In the genomic region with DNA sequence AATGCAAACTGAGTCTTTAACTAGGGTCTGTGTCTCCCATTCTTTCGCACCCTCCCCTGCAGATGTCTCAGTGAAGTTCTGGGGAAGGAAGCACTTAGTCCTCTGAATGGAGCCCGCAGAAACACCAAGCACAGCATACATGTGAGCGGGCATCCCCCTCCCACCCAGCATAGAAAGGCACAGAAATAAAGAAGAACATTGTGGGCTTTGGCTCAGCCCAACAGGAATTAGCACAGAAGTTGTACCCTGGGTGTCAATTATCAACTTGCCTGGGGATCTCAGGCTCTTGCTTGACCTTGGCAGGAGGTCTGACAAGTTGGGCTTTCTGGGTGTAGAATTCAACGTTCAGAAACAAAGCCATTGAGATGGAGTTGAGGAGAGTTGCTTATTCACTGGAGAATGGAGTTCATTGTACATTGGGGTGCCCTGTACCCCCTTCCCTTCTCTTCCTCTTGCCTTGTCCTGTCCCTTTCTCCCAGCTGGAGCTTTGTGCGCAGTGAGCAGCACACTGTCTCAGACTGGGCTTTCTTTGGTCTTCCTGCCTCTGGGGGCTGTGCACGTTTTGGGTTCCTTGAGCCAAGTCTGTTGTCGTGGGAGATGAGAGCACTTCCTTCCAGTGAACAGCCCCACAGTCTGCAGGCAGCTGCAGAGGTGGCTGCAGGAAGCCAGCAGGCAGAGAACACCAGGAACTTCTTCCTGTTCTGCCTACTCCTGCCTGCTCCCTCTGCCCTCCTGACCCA, we compare ENCODE assay signal across 9 mouse cellular contexts.
DNase-seq lines count a peak whose midpoint lies in the region; ATAC-seq lines count a peak whose summit lies in the region.
"Had no signal": no experiment of that assay in that cellular context is flagged by ENCODE, and none has a peak within 500 bp of the region (broad histone marks: within the 10 kb centered on the region; RNA-seq: fewer than 3 reads in every experiment).

No protein-coding gene starts in this region.

- H3K27ac ChIP-seq in midbrain, embryonic 12.5 days (replicated peaks), result no peak overlapping the region

- H3K9me3 ChIP-seq in midbrain, embryonic 12.5 days, result no peaks in the 10 kb centered on the region

- no peaks in the 10 kb centered on the region for H3K27me3 ChIP-seq in midbrain, embryonic 12.5 days

- peaks cover 12% of the 10 kb centered on the region; the same call in 1 of the 2 replicates for H3K4me1 ChIP-seq in midbrain, embryonic 12.5 days

- no peak overlapping the region for H3K4me2 ChIP-seq in midbrain, embryonic 12.5 days (replicated peaks)

- H3K9ac ChIP-seq in midbrain, embryonic 12.5 days (replicated peaks), result 0 out of 2 replicates have a peak overlapping the region, but pooled peaks have one; percentile 4

- DNase-seq in gastrocnemius, postnatal 14 days, result peak; percentile 52
- no peak for DNase-seq in gastrocnemius, adult 18-20 months (ENCODE audit: low spot score)
- peak; percentile 16 for DNase-seq in heart, postnatal 25 days (ENCODE audit: low spot score)
- DNase-seq in layer of hippocampus, postnatal 14 days (ENCODE audit: low spot score in 2 of 2), result peak; percentile 49 to 72
- peak; percentile 64 for DNase-seq in thymus, postnatal 4 days
- no peak for DNase-seq in natural killer cell, adult 2 months (ENCODE audit: low spot score in 2 of 2)

- H3K36me3 ChIP-seq in midbrain, embryonic 12.5 days, result no peaks in the 10 kb centered on the region

- intact Hi-C loops in gastrocnemius, postnatal 14 days (cut with DNase I; ENCODE audit: low total_unique reads), result no loop called here
- intact Hi-C loops in heart, postnatal 25 days (cut with DNase I), result loop anchor here (5.0 kb wide), 1 partner anchor 80 kb away; the partner anchor contains the start of gene Xylt1

- 57% methylated on average over 7 of the region's 7 CpGs for WGBS in midbrain, embryonic 12.5 days

- H3K4me3 ChIP-seq in midbrain, embryonic 12.5 days, result no peak overlapping the region
- H3K4me3 ChIP-seq: erythroblast, embryonic 14.5 days had no signal

- ATAC-seq in erythroid progenitor cell, adult 5-6 weeks (replicated peaks; ENCODE audit: low FRiP score, poor library complexity, severe bottlenecking), result peak; percentile 42; the same call in 1 of the 2 replicates
- ATAC-seq in midbrain, embryonic 12.5 days (ENCODE audit: low FRiP score, low read depth), result 0 out of 2 replicates have a peak, but pooled peaks have one; percentile 60

Comparison
In these comparisons a context has a peak if more than half of its experiments do, and no peak if none do; other contexts are left out.
1. DNase-seq: peak in gastrocnemius, postnatal 14 days (single experiment), heart, postnatal 25 days (single experiment), layer of hippocampus, postnatal 14 days (2 of 2) and thymus, postnatal 4 days (single experiment); none in gastrocnemius, adult 18-20 months (single experiment) and natural killer cell, adult 2 months (0 of 2).